Mouse (Mus musculus): ENCODE measurements at regions not wholly inside any gene's neighbourhood (a gene's known extent, or its start where the extent isn't known, plus 50 kb on each side); places are given as distances from the start of the nearest gene placed in this dataset.

- 85% methylated on average over 16 of the region's 16 CpGs for WGBS
- Histone ChIP-seq H3K4me3 (ENCODE audit: low read depth, low read length) (no peak overlapping the region), H3K27ac (ENCODE audit: low read depth, low read length) (no peak overlapping the region), H3K4me1 (ENCODE audit: control insufficient read depth, insufficient read depth, low read length) (peaks cover 12% of the 10 kb centered on the region; the same call in 1 of the 2 replicates), H3K9me3 (ENCODE audit: control insufficient read depth, low read length) (no peaks in the 10 kb centered on the region), H3K36me3 (ENCODE audit: control insufficient read depth, insufficient read depth, low read length) (no peaks in the 10 kb centered on the region), H3K4me2 (no peak overlapping the region), H3K9ac (ENCODE audit: low read length) (no peak overlapping the region), H3K27me3 (ENCODE audit: control insufficient read depth, insufficient read depth, low read length) (no peaks in the 10 kb centered on the region)
- no peak for ATAC-seq (ENCODE audit: low FRiP score)
- DNase-seq (ENCODE audit: low spot score, missing footprints) = peak; percentile 60
Measured at GRCm38 (mm10) chr5:111941831-111942230, 208.1 kb downstream of the Gm26897 start.

GRCm38 (mm10) chr5:111942792-111943191, 209.1 kb downstream of the Gm26897 start:
- DNase-seq (ENCODE audit: low spot score, missing footprints) (peak; percentile 81), ATAC-seq (ENCODE audit: low FRiP score) (no peak)
- no peaks in the 10 kb centered on the region for H3K36me3 ChIP-seq (ENCODE audit: control insufficient read depth, insufficient read depth, low read length)
- H3K27me3 ChIP-seq (ENCODE audit: control insufficient read depth, insufficient read depth, low read length) = no peaks in the 10 kb centered on the region
- H3K4me3 ChIP-seq (ENCODE audit: low read depth, low read length) = no peak overlapping the region
- H3K4me2 ChIP-seq = no peak overlapping the region
- H3K4me1 ChIP-seq (ENCODE audit: control insufficient read depth, insufficient read depth, low read length) = peaks cover 12% of the 10 kb centered on the region; the same call in 1 of the 2 replicates
- no peak overlapping the region for H3K27ac ChIP-seq (ENCODE audit: low read depth, low read length)
- H3K9ac ChIP-seq (ENCODE audit: low read length) = no peak overlapping the region
- WGBS = 87% methylated on average over 2 of the region's 2 CpGs
- H3K9me3 ChIP-seq (ENCODE audit: control insufficient read depth, low read length) = no peaks in the 10 kb centered on the region

GRCm38 (mm10) chr5:111943337-111944162, 209.8 kb downstream of the Gm26897 start:
- no peak overlapping the region for H3K4me2 ChIP-seq
- no peak for ATAC-seq (ENCODE audit: low FRiP score)

GRCm38 (mm10) chr5:111944273-111944971, 210.7 kb downstream of the Gm26897 start:
- WGBS = 26% methylated on average over 27 of the region's 28 CpGs
- Histone ChIP-seq H3K36me3 (ENCODE audit: control insufficient read depth, insufficient read depth, low read length) (no peaks in the 10 kb centered on the region), H3K4me3 (ENCODE audit: low read depth, low read length) (0 out of 2 replicates have a peak overlapping the region, but pooled peaks have one; percentile 13), H3K4me1 (ENCODE audit: control insufficient read depth, insufficient read depth, low read length) (peaks cover 12% of the 10 kb centered on the region; the same call in 1 of the 2 replicates), H3K27me3 (ENCODE audit: control insufficient read depth, insufficient read depth, low read length) (no peaks in the 10 kb centered on the region), H3K9me3 (ENCODE audit: control insufficient read depth, low read length) (no peaks in the 10 kb centered on the region), H3K4me2 (peak overlapping the region; percentile 30), H3K27ac (ENCODE audit: low read depth, low read length) (no peak overlapping the region; the same call in 1 of the 2 replicates), H3K9ac (ENCODE audit: low read length) (peak overlapping the region; percentile 33)
- DNase-seq (ENCODE audit: low spot score, missing footprints) = peak; percentile 93
- peak; percentile 74 for ATAC-seq (ENCODE audit: low FRiP score)

More at GRCm38 (mm10) chr5:111943337-111944162, 209.8 kb downstream of the Gm26897 start:
- Histone ChIP-seq H3K9me3 (ENCODE audit: control insufficient read depth, low read length) (no peaks in the 10 kb centered on the region), H3K4me3 (ENCODE audit: low read depth, low read length) (no peak overlapping the region), H3K9ac (ENCODE audit: low read length) (0 out of 2 replicates have a peak overlapping the region, but pooled peaks have one; percentile 4), H3K4me1 (ENCODE audit: control insufficient read depth, insufficient read depth, low read length) (peaks cover 12% of the 10 kb centered on the region; the same call in 1 of the 2 replicates), H3K27me3 (ENCODE audit: control insufficient read depth, insufficient read depth, low read length) (no peaks in the 10 kb centered on the region), H3K27ac (ENCODE audit: low read depth, low read length) (peak overlapping the region; percentile 21), H3K36me3 (ENCODE audit: control insufficient read depth, insufficient read depth, low read length) (no peaks in the 10 kb centered on the region)
- DNase-seq (ENCODE audit: low spot score, missing footprints) = peak; percentile 91
- 62% methylated on average over 21 of the region's 21 CpGs for WGBS

GRCm38 (mm10) chr5:111944972-111945285, 211.2 kb downstream of the Gm26897 start:
- DNase-seq (ENCODE audit: low spot score, missing footprints) = no peak
- Histone ChIP-seq H3K9me3 (ENCODE audit: control insufficient read depth, low read length) (no peaks in the 10 kb centered on the region), H3K27ac (ENCODE audit: low read depth, low read length) (no peak overlapping the region), H3K27me3 (ENCODE audit: control insufficient read depth, insufficient read depth, low read length) (no peaks in the 10 kb centered on the region), H3K4me3 (ENCODE audit: low read depth, low read length) (no peak overlapping the region), H3K4me2 (no peak overlapping the region), H3K4me1 (ENCODE audit: control insufficient read depth, insufficient read depth, low read length) (peaks cover 12% of the 10 kb centered on the region; the same call in 1 of the 2 replicates), H3K36me3 (ENCODE audit: control insufficient read depth, insufficient read depth, low read length) (no peaks in the 10 kb centered on the region), H3K9ac (ENCODE audit: low read length) (peak overlapping the region; percentile 33)
- ATAC-seq (ENCODE audit: low FRiP score) = peak; percentile 24; the same call in 1 of the 2 replicates
- WGBS = 52% methylated on average over 3 of the region's 3 CpGs

GRCm38 (mm10) chr5:111946281-111946680, 212.6 kb downstream of the Gm26897 start:
- no peaks in the 10 kb centered on the region for H3K36me3 ChIP-seq (ENCODE audit: control insufficient read depth, insufficient read depth, low read length)
- H3K4me1 ChIP-seq (ENCODE audit: control insufficient read depth, insufficient read depth, low read length) = peaks cover 12% of the 10 kb centered on the region; the same call in 1 of the 2 replicates
- no peaks in the 10 kb centered on the region for H3K9me3 ChIP-seq (ENCODE audit: control insufficient read depth, low read length)
- H3K4me2 ChIP-seq = no peak overlapping the region
- peak; percentile 61 for DNase-seq (ENCODE audit: low spot score, missing footprints)
- H3K4me3 ChIP-seq (ENCODE audit: low read depth, low read length) = no peak overlapping the region
- WGBS = 88% methylated on average over 11 of the region's 11 CpGs
- no peak overlapping the region for H3K9ac ChIP-seq (ENCODE audit: low read length)
- H3K27ac ChIP-seq (ENCODE audit: low read depth, low read length) = no peak overlapping the region
- no peaks in the 10 kb centered on the region for H3K27me3 ChIP-seq (ENCODE audit: control insufficient read depth, insufficient read depth, low read length)
- no peak for ATAC-seq (ENCODE audit: low FRiP score)

- 49% methylated on average over 28 of the region's 28 CpGs for WGBS
- ATAC-seq (ENCODE audit: low FRiP score) (0 out of 2 replicates have a peak, but pooled peaks have one; percentile 22), DNase-seq (ENCODE audit: low spot score, missing footprints) (peak; percentile 93)
- H3K4me1 ChIP-seq (ENCODE audit: control insufficient read depth, insufficient read depth, low read length) = peaks cover 11% of the 10 kb centered on the region; the same call in 1 of the 2 replicates
- no peaks in the 10 kb centered on the region for H3K36me3 ChIP-seq (ENCODE audit: control insufficient read depth, insufficient read depth, low read length)
- H3K4me3 ChIP-seq (ENCODE audit: low read depth, low read length) = no peak overlapping the region
- H3K27ac ChIP-seq (ENCODE audit: low read depth, low read length) = no peak overlapping the region
- H3K9me3 ChIP-seq (ENCODE audit: control insufficient read depth, low read length) = no peaks in the 10 kb centered on the region
- no peak overlapping the region for H3K9ac ChIP-seq (ENCODE audit: low read length)
- peak overlapping the region; percentile 19; the same call in 1 of the 2 replicates for H3K4me2 ChIP-seq
- no peaks in the 10 kb centered on the region; the same call in 1 of the 2 replicates for H3K27me3 ChIP-seq (ENCODE audit: control insufficient read depth, insufficient read depth, low read length)
Measured at GRCm38 (mm10) chr5:111957698-111958097, 224.0 kb downstream of the Gm26897 start.

GRCm38 (mm10) chr5:111958226-111958625, 224.5 kb downstream of the Gm26897 start:
- H3K4me2 ChIP-seq = peak overlapping the region; percentile 19; the same call in 1 of the 2 replicates
- no peaks in the 10 kb centered on the region; the same call in 1 of the 2 replicates for H3K27me3 ChIP-seq (ENCODE audit: control insufficient read depth, insufficient read depth, low read length)
- H3K9ac ChIP-seq (ENCODE audit: low read length) = no peak overlapping the region; the same call in 1 of the 2 replicates
- WGBS = 32% methylated on average over 17 of the region's 17 CpGs
- peaks cover 11% of the 10 kb centered on the region; the same call in 1 of the 2 replicates for H3K4me1 ChIP-seq (ENCODE audit: control insufficient read depth, insufficient read depth, low read length)
- no peak overlapping the region for H3K4me3 ChIP-seq (ENCODE audit: low read depth, low read length)
- peak; percentile 91 for DNase-seq (ENCODE audit: low spot score, missing footprints)
- H3K36me3 ChIP-seq (ENCODE audit: control insufficient read depth, insufficient read depth, low read length) = no peaks in the 10 kb centered on the region
- no peaks in the 10 kb centered on the region for H3K9me3 ChIP-seq (ENCODE audit: control insufficient read depth, low read length)
- no peak overlapping the region for H3K27ac ChIP-seq (ENCODE audit: low read depth, low read length)
- ATAC-seq (ENCODE audit: low FRiP score) = peak; percentile 77
